Mouse (Mus musculus) macrophage (primary cell): ENCODE data around the gene Pde2a. TPM values are rescaled to one million over a fixed set of nuclear protein-coding genes. Genes with fewer than 3 reads are reported as not detected.

ENCODE experiments used
- H3K27ac ChIP-seq: fragments of 350-480 bp; formaldehyde crosslinking; 2 replicates; pipeline ENCODE4 v1.9.0; 2021
- H3K36me3 ChIP-seq: fragments of 350-480 bp; formaldehyde crosslinking; 2 replicates; pipeline ENCODE4 v1.9.0; 2021; ENCODE audit errors: inconsistent target
- H3K4me3 ChIP-seq: fragments of 350-480 bp; formaldehyde crosslinking; 2 replicates; pipeline ENCODE4 v1.9.0; 2021; ENCODE audit errors: inconsistent target
- H3K79me2 ChIP-seq: fragments of 350-480 bp; formaldehyde crosslinking; 2 replicates; pipeline ENCODE4 v1.9.0; 2021; ENCODE audit errors: inconsistent target
- WGBS: methylation state at CpG from one replicate; pipeline ENCODE4 v1.1.7; 2026; ENCODE audit warnings: inconsistent platforms; ENCODE audit not compliant: missing documents; 5-methylcytosine and 5-hydroxymethylcytosine counted together
- polyA plus RNA-seq: library from polyadenylated mRNA; stranded (reverse); fragments of 250-400 nt; gene quantifications from 3 replicates; pipeline ENCODE4 v1.2.4, GENCODE M21; 2018; ENCODE audit warnings: inconsistent platforms
- total RNA-seq, 78 experiments: library from RNA; depleted of rRNA; stranded (reverse); fragments of 250-400 nt; gene quantifications; 1 replicate in 9 of 78; 2 replicates in 24 of 78; 3 replicates in 43 of 78; 4 replicates in 2 of 78; pipeline ENCODE4 v1.2.4; 2018; ENCODE audit warnings: inconsistent platforms in 56 of 78

Pde2a gene
- total RNA-seq (2018; cell fraction: chromatin; rRNA removed), result 10 to 100 TPM in 11 of 26 experiments, 1 to 10 TPM in 15; 1.3 to 24.2 (median 8.1) TPM
- total RNA-seq (2018; cell fraction: cytosol; rRNA removed), result 1 to 10 TPM in 13 of 26 experiments, under 1 TPM in 12, not detected in 1; 0.11 to 5.7 (median 1.0) TPM
- 1 to 10 TPM in 22 of 26 experiments, under 1 TPM in 2, not detected in 2; 0.56 to 8.7 (median 3.0) TPM for total RNA-seq (2018; cell fraction: nucleus; rRNA removed)
- 2.0 to 6.1 TPM (median 3.1 TPM) in 3 replicates for polyA plus RNA-seq

DNA sequence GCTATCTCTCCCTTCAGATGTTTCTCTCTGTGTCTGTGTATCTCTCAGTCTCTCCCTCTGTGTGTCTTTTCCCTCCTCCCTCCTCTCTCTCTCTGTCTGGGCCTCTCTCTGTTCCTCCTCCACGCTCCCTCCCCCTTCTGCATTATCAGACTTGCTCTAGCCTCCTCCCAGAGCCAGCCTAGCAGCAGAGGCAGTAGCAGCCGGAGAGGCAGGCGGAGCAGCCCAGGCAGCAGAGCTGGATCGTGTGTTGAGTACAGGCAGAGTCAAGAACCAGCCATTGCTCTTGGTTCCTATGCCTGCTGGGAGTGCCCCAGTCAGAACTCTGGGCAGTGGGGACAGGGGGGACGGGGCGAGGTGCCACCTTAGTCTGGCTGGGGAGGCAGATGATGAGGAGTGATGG, at the start of gene Pde2a:
Gene Pde2a (plus strand): TSS at position 163 of the 400 bp plus-strand sequence.
- WGBS, result 23% methylated on average over 6 of the region's 6 CpGs

DNA sequence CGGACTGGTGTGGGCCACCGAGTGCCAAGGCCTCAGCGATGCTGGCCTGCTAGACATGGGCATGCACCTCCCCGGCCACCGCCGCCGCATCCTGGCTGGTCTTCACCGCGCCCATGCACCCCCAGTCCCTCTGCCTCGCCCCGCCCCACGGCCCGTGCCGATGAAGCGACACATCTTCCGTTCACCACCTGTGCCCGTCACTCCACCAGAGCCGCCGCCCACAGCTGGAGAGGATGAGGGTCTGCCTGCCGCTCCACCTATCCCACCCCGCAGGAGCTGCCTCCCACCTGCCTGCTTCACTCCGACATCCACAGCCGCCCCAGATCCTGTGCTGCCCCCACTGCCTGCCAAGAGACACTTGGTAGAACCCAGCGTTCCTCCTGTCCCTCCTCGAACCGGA, 48.4 kb upstream of the Pde2a start:
- Histone ChIP-seq H3K4me3 (no peak overlapping the region), H3K36me3 (peaks cover 64% of the 10 kb centered on the region), H3K79me2 (peaks cover 97% of the 10 kb centered on the region), H3K27ac (no peak overlapping the region)
- WGBS, result 97% methylated on average over 12 of the region's 26 CpGs

More for the DNA sequence above, at the start of gene Pde2a:
- Histone ChIP-seq H3K27ac (no peak within 1 kb of the TSS), H3K79me2 (no peaks in the 10 kb centered on the region), H3K4me3 (no peak within 1 kb of the TSS), H3K36me3 (no peaks in the 10 kb centered on the region)

DNA sequence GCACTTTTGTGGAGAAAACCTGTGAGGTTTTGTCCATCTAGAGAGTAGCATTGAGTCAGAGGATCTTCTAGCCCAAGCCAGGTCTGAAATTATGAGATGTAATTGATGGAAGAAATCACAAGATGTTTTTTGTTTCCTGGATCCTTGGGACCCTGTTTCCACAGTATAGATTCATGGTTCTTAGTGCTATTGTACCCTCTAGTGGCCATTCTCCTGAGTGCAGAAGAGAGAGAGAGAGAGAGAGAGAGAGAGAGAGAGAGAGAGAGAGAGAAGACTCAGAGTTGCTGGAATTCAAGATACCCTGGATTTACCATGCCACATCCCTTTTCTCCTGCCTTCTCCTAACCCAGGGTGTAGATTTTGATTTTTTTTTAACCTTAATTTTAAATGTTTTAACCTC, 47.3 kb upstream of the Pde2a start:
- Histone ChIP-seq H3K36me3 (peaks cover 62% of the 10 kb centered on the region), H3K4me3 (no peak overlapping the region), H3K79me2 (peaks cover 97% of the 10 kb centered on the region), H3K27ac (no peak overlapping the region)

DNA sequence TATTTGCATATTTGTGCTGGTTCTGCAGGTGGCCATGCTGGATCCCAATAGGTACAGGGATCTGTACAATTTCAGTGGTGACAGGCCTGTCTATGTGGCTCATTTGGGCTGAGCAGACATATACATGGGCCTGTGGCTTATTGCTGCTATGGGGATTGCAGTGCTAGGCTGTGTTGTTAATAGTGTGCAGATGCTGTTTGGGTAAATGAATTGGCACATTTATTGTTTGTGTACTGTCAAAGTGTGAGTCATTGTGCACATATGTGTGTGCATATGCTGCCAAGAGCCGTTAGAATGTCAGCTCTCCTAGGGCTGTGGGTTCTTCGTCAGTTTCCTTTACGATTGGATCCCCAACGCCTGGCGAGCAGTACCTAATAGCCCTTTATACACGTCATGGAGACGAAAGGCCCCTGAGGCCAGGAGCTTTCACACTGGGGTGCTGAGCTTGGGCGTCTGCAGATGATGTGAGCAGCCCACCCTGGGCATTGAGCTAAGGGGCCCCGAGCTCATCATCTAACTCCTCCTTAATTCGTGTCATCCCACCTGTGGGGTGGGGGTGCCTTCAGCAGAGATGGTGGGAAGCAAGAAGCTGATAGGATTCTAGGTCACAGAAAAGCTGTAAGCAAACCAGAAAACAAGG, 44.7 kb upstream of the Pde2a start:
- Histone ChIP-seq H3K27ac (peak overlapping the region; percentile 94), H3K4me3 (no peak overlapping the region), H3K79me2 (peaks cover 97% of the 10 kb centered on the region), H3K36me3 (peaks cover 41% of the 10 kb centered on the region)
- WGBS, result 88% methylated on average over 10 of the region's 10 CpGs

DNA sequence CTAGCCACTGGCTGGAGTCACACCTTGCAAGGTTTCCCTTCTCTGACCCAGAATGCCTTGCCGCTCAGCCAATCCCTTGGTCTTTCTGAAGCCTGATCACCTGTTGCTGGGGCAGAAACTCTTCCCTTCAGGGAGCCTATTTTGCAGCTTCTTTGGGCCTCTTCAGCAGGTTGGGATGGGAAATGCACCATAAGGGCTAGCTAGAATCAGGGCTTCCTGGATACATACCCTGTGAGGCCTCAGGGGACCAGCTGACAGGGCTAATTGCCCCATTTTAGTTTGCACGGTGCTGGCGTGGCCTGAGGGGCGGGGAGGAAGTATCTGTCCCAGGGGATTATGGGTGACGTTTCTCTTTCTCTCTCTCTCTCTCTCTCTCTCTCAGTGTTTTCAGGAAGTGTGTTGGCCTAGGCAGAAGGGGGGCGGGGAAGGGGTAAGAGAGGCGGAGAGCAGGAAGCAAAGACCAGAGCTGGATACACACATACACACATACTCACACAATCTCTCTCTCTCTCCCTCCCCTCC, 43.7 kb upstream of the Pde2a start:
- 5% methylated on average over 7 of the region's 7 CpGs for WGBS
- H3K36me3 ChIP-seq, result peaks cover 32% of the 10 kb centered on the region

DNA sequence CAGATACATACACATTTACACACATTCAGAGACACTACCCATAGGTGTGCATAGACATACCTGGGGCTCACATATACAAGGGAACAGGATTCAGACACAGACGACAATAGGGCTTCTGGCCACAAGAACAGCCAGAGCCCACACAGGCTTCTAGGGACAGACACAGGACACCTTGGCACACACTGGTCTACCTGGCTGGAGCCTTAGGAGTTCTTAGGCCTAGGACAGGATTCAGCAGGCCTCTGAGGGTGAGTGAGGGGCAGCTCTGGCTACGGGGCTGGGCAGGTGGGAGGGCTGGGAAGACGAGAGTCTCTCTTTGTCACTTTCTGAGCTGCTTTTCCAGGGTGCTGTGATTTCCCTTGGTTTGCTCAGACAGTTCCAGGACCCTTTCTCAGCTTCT, 43.2 kb upstream of the Pde2a start:
- Histone ChIP-seq H3K36me3 (peaks cover 31% of the 10 kb centered on the region), H3K27ac (peak overlapping the region; percentile 94), H3K4me3 (peak overlapping the region; percentile 63), H3K79me2 (peaks cover 91% of the 10 kb centered on the region)
- WGBS, result 42% methylated on average over 3 of the region's 3 CpGs

More for the DNA sequence above, 43.7 kb upstream of the Pde2a start:
- H3K27ac ChIP-seq, result peak overlapping the region; percentile 94
- H3K79me2 ChIP-seq, result peaks cover 91% of the 10 kb centered on the region
- H3K4me3 ChIP-seq, result peak overlapping the region; percentile 63

DNA sequence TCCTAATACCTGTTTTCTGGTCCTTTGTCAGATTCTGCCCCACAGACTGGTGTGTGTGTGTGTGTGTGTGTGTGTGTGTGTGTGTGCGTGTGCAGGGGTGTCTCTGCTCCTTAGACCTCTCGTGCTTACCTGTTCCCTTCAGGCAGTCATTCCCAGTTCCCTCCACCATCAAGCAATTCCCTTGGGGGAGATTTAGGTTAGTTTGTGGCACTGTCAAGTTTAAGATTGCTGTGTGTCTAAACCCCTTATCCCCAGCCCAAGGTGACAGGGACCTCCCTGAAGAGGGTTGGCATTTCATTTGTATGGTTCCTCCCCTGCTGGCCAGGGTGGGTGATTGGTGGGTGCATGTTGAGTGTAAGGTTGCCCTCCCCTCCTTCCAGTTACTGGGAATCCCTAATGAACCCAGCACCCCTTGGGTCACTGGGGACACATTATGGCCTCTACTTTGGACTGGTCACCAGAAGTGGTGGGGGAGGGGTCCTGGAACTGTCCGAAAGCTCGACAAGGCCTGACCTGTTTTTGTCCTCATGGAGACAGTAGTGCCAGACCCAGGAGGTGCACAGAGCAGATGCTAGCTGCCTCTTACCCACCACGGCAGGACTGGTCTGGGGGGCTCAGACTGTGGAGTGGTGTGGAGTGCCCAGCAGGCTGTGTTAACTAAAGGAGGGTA, 42.6 kb upstream of the Pde2a start:
- H3K79me2 ChIP-seq, result peaks cover 88% of the 10 kb centered on the region
- peak overlapping the region; percentile 63 for H3K4me3 ChIP-seq
- H3K36me3 ChIP-seq, result peaks cover 25% of the 10 kb centered on the region
- 39% methylated on average over 5 of the region's 5 CpGs for WGBS
- H3K27ac ChIP-seq, result peak overlapping the region; percentile 94

DNA sequence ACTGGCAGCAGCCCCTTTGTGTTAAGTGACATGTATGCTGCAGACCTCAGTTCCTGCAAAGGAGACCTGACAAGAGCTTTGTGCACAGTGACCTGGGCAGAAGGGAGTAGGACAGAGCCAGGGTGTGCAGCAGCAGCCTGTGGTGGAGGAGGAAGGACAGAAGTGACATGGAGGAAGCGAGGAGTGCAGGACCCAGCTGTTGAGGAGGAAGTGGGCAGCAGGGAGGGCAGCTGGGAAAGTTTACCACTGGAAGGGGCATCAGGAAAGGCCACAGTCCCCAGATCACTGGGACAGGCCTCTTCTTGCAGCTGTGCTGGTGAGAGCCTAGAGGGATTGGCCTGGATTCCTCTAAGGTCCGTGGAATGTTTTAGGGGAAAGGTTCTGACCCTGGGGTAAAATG, 41.8 kb upstream of the Pde2a start:
- WGBS, result 20% methylated on average over 2 of the region's 2 CpGs
- Histone ChIP-seq H3K36me3 (peaks cover 23% of the 10 kb centered on the region), H3K79me2 (peaks cover 88% of the 10 kb centered on the region), H3K4me3 (peak overlapping the region; percentile 63), H3K27ac (peak overlapping the region; percentile 94)

DNA sequence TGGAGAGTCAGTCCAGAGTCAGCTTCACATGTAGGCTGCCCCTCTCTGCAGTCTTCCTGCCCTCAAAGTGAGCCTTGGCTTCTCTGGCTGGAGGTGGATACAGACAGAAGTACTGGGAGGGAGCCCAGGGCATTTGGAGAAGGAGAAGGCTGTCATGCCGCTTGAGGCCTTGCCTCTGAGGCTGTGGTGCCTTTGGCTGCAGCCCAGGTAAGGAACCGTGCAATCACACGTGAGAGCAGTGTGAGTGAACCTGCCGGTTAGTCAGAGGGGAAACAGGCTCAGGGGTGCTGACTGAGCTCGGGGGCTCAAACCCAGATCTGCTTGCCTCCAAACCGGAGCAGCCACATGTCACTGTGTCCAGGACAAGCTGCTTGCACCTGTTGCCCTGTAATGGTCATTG, 40.0 kb upstream of the Pde2a start:
- WGBS, result 60% methylated on average over 6 of the region's 6 CpGs
- Histone ChIP-seq H3K79me2 (peaks cover 88% of the 10 kb centered on the region), H3K36me3 (peaks cover 10% of the 10 kb centered on the region), H3K4me3 (no peak overlapping the region), H3K27ac (peak overlapping the region; percentile 97)

DNA sequence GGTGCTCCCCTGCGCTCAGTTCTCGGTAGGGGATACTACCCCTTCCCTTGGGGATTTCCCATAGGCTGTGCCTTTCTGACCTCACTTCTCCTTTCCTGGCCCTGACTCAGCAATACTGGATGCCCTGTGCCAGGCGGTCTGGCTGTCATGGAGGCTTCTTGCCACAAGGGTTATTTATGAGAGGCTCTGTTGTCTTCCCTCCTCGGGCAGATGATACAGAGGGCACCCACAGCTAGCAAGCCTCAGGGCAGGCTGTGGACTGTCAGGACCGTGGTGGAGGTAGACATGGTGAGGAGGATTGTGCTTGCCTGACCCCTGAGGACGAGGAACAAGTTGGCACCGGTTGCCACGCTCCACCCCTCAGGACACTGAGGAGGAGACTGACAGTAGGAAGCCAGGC, 39.1 kb upstream of the Pde2a start:
- H3K4me3 ChIP-seq, result peak overlapping the region; percentile 20; the same call in 1 of the 2 replicates
- peaks cover 13% of the 10 kb centered on the region for H3K36me3 ChIP-seq
- WGBS, result 4% methylated on average over 8 of the region's 8 CpGs
- peak overlapping the region; percentile 97 for H3K27ac ChIP-seq
- peaks cover 88% of the 10 kb centered on the region for H3K79me2 ChIP-seq

DNA sequence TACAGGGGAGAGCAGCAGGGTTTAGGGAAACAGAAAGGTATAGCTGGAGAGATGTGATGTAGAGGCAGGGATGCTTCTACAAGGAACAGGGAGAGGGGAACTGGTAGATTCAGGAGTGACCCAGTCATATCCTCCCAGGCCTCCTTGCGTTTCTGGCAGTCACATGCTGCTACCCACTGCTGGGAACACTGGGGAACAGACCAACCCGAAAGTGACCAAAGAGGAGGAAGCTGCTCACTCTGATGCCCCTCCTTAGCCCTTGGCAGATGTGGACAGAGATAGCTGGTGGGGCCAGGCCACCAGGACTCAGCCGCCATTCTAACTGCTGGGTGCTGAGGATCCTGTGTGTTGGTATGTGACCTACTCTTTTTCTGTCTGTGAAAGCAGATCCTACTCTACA, 37.7 kb upstream of the Pde2a start:
- peaks cover 91% of the 10 kb centered on the region for H3K79me2 ChIP-seq
- H3K27ac ChIP-seq, result peak overlapping the region; percentile 97
- peak overlapping the region; percentile 40 for H3K4me3 ChIP-seq
- WGBS, result 6% methylated on average over 3 of the region's 3 CpGs
- H3K36me3 ChIP-seq, result peaks cover 27% of the 10 kb centered on the region

DNA sequence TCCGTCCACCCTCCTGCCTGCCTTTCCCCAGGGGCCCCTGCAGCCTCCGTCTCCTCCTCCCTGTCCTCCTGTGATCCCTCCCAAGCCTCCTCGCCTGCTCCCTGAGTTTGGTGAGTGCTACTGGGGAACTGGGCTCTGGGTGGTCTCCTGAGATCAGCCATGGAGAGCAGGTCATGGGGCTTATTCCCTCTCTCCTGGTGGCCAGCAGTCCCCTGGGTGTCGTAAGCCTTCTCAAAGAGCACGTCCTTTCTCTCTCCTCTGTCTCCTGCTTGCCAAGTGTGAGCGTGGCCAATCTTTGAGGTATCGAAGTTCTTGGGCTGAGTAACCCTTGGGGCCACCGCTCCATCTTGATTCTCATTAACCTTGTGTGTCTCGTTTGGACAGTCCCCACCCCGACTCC, 36.6 kb upstream of the Pde2a start:
- H3K27ac ChIP-seq, result peak overlapping the region; percentile 97
- H3K79me2 ChIP-seq, result peaks cover 87% of the 10 kb centered on the region
- H3K36me3 ChIP-seq, result peaks cover 33% of the 10 kb centered on the region
- WGBS, result 79% methylated on average over 10 of the region's 10 CpGs
- peak overlapping the region; percentile 40 for H3K4me3 ChIP-seq

DNA sequence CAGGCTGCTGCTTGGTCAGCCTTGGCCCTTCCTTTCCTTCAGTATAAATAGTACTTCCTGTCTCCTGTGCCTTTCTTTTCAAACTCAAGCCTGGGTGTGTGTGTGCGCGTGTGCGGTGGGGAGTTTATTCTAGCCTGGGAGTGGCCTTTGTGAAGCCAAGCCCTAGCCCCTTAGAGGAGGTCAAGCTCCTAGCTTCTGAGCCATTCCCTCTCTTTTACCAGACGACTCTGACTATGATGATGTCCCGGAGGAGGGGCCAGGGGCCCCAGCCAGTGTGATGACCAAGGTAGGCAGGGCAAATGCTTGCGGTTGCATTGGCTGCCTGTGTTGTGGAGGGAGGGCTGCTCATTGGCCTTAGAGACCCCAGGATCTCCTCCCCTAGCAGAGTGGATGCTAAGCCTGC, 36.2 kb upstream of the Pde2a start:
- WGBS, result 77% methylated on average over 6 of the region's 6 CpGs
- peaks cover 37% of the 10 kb centered on the region for H3K36me3 ChIP-seq
- H3K4me3 ChIP-seq, result peak overlapping the region; percentile 40; the same call in 1 of the 2 replicates
- H3K27ac ChIP-seq, result peak overlapping the region; percentile 97
- peaks cover 87% of the 10 kb centered on the region for H3K79me2 ChIP-seq

DNA sequence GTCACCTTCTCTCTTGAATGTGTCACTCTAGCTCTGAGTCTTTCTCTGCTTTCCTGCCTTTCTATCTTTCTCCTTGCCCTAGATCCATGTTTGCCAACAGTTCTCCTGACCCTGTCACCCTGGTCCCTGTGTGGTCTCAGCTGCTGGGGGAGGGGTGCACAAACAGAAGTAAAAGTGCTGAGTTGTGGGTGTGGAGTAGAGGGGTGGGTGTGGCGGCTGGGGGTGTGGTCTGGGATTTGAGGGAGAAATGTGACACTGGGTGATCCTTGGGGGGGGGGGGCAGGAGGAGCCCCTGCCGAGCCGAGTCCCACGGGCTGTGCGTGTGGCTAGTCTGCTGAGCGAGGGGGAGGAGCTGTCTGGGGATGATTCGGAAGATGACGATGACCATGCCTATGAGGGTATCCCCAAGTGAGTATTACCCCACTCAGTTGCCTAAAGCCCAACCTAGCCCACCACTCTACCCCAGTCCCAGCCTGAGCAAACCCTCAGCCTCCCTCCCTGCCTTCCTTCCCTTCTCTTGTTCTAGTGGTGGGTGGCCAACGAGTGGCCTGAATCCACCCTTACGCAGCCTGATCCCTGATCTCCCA, 35.5 kb upstream of the Pde2a start:
- Histone ChIP-seq H3K79me2 (peaks cover 87% of the 10 kb centered on the region), H3K4me3 (peak overlapping the region; percentile 5; the same call in 1 of the 2 replicates), H3K36me3 (peaks cover 44% of the 10 kb centered on the region), H3K27ac (peak overlapping the region; percentile 97)
- 83% methylated on average over 9 of the region's 10 CpGs for WGBS
